Mouse (Mus musculus) spleen, adult 2 months (tissue): ENCODE measurements around the gene Nxnl2.

ENCODE experiments used
- CTCF ChIP-seq: fragments of 200-500 bp; IDR thresholded peaks from 2 replicates; pipeline ENCODE4 v1.5.1; 2011; ENCODE audit warnings: mild to moderate bottlenecking, inconsistent platforms; ENCODE audit not compliant: insufficient read depth, insufficient read length, insufficient replicate concordance; ENCODE audit errors: extremely low read depth
- POLR2A ChIP-seq: fragments of 200-500 bp; IDR thresholded peaks from 2 replicates; pipeline ENCODE4 v1.6.1; 2011; ENCODE audit warnings: low read depth, low read length, inconsistent platforms

DNA sequence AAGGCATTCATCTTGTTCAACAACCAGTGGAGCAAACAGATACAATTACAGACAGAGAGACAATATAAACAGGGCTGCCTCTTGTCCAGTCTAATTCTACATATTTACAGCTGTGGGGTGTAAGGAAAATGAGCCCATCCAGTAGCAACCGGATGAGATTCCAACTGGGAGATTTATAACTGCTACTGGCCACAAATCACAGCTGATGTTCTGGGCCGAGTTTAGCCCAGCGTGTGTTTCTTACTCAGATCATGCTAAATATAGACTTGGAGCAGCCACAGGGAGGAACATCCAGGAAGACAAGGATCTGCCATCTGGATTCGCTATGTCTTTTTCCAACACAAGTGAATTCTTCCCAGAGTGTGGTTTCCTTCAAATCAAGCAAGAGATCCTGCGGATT, 27.4 kb downstream of the Nxnl2 start:
- TF ChIP-seq POLR2A (no peak), CTCF (no peak)
